Mouse (Mus musculus): ENCODE data around the gene Gm20909.
"Not testable (repeated sequence)": the region's sequence is repeated elsewhere in the genome, so short reads cannot be mapped to it uniquely, and the experiment has no call there.

Gm20909 gene

DNA sequence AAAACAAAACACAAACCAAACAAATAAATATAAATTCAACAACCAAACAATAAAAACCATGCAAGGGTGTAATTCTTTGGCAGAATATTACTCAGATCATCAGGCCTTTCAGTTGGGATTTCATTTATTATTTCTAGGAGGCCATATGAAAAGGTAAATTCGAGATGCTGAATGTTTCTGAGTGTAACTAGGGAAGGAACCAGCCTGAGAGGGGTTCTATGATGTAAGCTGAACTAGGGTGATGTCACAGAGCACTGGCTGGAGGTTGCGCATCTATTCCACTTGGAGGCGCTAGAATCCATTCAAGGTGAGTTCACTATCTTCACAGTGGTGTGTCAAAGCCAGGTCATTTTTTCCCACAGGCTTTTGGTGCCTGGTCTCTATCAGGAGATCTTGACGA, at the start of gene Gm20909:
Gene Gm20909 (plus strand): TSS at position 301 of the 400 bp plus-strand sequence.
- not testable (repeated sequence) for DNase-seq

All from thymus, postnatal 14 days (tissue).